Mouse (Mus musculus) MEL (cell line): ENCODE measurements around the gene Ahcy. TPM values are rescaled to one million over a fixed set of nuclear protein-coding genes. Genes with fewer than 3 reads are reported as not detected.
"Not testable (repeated sequence)": the region's sequence is repeated elsewhere in the genome, so short reads cannot be mapped to it uniquely, and the experiment has no call there.

Experiments
- DNase-seq: peaks from one replicate; pipeline ENCODE4 v3.0.0; 2011; ENCODE audit warnings: low read depth, low spot score
- H3K27ac ChIP-seq: 2 replicates; pipeline ENCODE4 v1.5.1; 2012; ENCODE audit warnings: low read depth, mild to moderate bottlenecking, control low read depth, low read length, moderate library complexity; ENCODE audit not compliant: control insufficient read depth
- H3K27me3 ChIP-seq, 2 experiments: fragments of 150-350 bp in 1 of 2; sonication (generic) in 1 of 2; 2 replicates each; pipeline ENCODE4 v1.6.1; 2012; ENCODE audit warnings: low read length in 2 of 2, mild to moderate bottlenecking in 2 of 2, improper control_type of control experiment in 1 of 2, moderate library complexity in 1 of 2; ENCODE audit not compliant: insufficient read depth in 2 of 2, control insufficient read depth in 1 of 2
- H3K36me3 ChIP-seq, 2 experiments: 2 replicates each; pipeline ENCODE4 v1.6.1; 2012 to 2014; ENCODE audit warnings: low read length in 2 of 2, improper control_type of control experiment in 1 of 2, inconsistent platforms in 1 of 2, mild to moderate bottlenecking in 1 of 2; ENCODE audit not compliant: insufficient read depth in 2 of 2, control insufficient read depth in 1 of 2
- H3K4me1 ChIP-seq, 2 experiments: fragments of 150-350 bp in 1 of 2; sonication (generic) in 1 of 2; 2 replicates each; pipeline ENCODE4 v1.6.1; 2012; ENCODE audit warnings: low read length in 2 of 2, improper control_type of control experiment in 1 of 2, mild to moderate bottlenecking in 1 of 2; ENCODE audit not compliant: insufficient read depth in 2 of 2, control insufficient read depth in 1 of 2
- H3K4me3 ChIP-seq, 2 experiments: fragments of 150-350 bp in 1 of 2; sonication (generic) in 1 of 2; 2 replicates each; pipeline ENCODE4 v1.5.1; 2012; ENCODE audit warnings: low read depth in 2 of 2, low read length in 2 of 2, mild to moderate bottlenecking in 2 of 2, moderate library complexity in 2 of 2, control low read depth in 1 of 2, improper control_type of control experiment in 1 of 2; ENCODE audit not compliant: control insufficient read depth in 1 of 2, insufficient read depth in 1 of 2
- H3K79me2 ChIP-seq: 2 replicates; pipeline ENCODE4 v1.6.1; 2012; ENCODE audit warnings: mild to moderate bottlenecking, low read length, moderate library complexity; ENCODE audit not compliant: control insufficient read depth, poor library complexity, insufficient read depth
- H3K9ac ChIP-seq: 2 replicates; pipeline ENCODE4 v1.6.1; 2012; ENCODE audit warnings: low read depth, mild to moderate bottlenecking, control low read depth, low read length, moderate library complexity; ENCODE audit not compliant: control insufficient read depth, poor library complexity, severe bottlenecking
- H3K9me3 ChIP-seq: fragments of 150-350 bp; sonication (generic); replicated peaks from 2 replicates; pipeline ENCODE4 v1.6.1; 2012; ENCODE audit warnings: mild to moderate bottlenecking, low read length, improper control_type of control experiment, moderate library complexity; ENCODE audit not compliant: insufficient read depth
- ELF1 ChIP-seq: IDR thresholded peaks from 2 replicates; pipeline ENCODE4 v1.6.1; 2014; ENCODE audit warnings: low read depth, mild to moderate bottlenecking, inconsistent platforms, low read length, improper control_type of control experiment, moderate library complexity
- ETS1 ChIP-seq: IDR thresholded peaks from 2 replicates; pipeline ENCODE4 v1.6.1; 2012; ENCODE audit warnings: low read depth, mild to moderate bottlenecking, inconsistent platforms, low read length, improper control_type of control experiment, moderate library complexity
- HCFC1 ChIP-seq: IDR thresholded peaks from 2 replicates; pipeline ENCODE4 v1.6.1; 2012; ENCODE audit warnings: low read depth, mild to moderate bottlenecking, inconsistent platforms, low read length, improper control_type of control experiment, moderate library complexity
- KAT2A ChIP-seq: conservative IDR thresholded peaks from 2 replicates; pipeline ENCODE4 v1.6.1; 2012; ENCODE audit warnings: low read depth, low read length, improper control_type of control experiment, inconsistent platforms
- MEF2A ChIP-seq: IDR thresholded peaks from 2 replicates; pipeline ENCODE4 v1.6.1; 2014; ENCODE audit warnings: low read depth, mild to moderate bottlenecking, inconsistent platforms, low read length, improper control_type of control experiment; ENCODE audit not compliant: poor library complexity, insufficient replicate concordance, severe bottlenecking; ENCODE audit errors: extremely low read depth
- MYB ChIP-seq: IDR thresholded peaks from 2 replicates; pipeline ENCODE4 v1.6.1; 2011; ENCODE audit warnings: mild to moderate bottlenecking, low read depth, low read length, improper control_type of control experiment
- MYC ChIP-seq: IDR thresholded peaks from 2 replicates; pipeline ENCODE4 v1.6.1; 2011; ENCODE audit warnings: low read depth, mild to moderate bottlenecking, low read length, improper control_type of control experiment, moderate library complexity
- NRF1 ChIP-seq: IDR thresholded peaks from 2 replicates; pipeline ENCODE4 v1.6.1; 2014; ENCODE audit warnings: low read depth, mild to moderate bottlenecking, inconsistent platforms, low read length, improper control_type of control experiment, moderate library complexity; ENCODE audit not compliant: poor library complexity, insufficient read depth, severe bottlenecking
- POLR2A ChIP-seq, 2 experiments: IDR thresholded peaks; 2 replicates each; pipeline ENCODE4 v1.6.1; 2011 to 2012; ENCODE audit warnings: low read length in 2 of 2, mild to moderate bottlenecking in 2 of 2, control low read depth in 1 of 2, improper control_type of control experiment in 1 of 2, low read depth in 1 of 2, moderate library complexity in 1 of 2; ENCODE audit not compliant: control insufficient read depth in 1 of 2, insufficient read depth in 1 of 2, poor library complexity in 1 of 2
- SMC3 ChIP-seq: IDR thresholded peaks from 2 replicates; pipeline ENCODE4 v1.6.1; 2011; ENCODE audit warnings: low read depth, low read length, improper control_type of control experiment
- TAL1 ChIP-seq: IDR thresholded peaks from 2 replicates; pipeline ENCODE4 v1.6.1; 2012; ENCODE audit warnings: mild to moderate bottlenecking, inconsistent platforms, low read length, moderate library complexity, mixed read lengths
- UBTF ChIP-seq: IDR thresholded peaks from 2 replicates; pipeline ENCODE4 v1.6.1; 2012; ENCODE audit warnings: low read depth, mild to moderate bottlenecking, inconsistent platforms, low read length, improper control_type of control experiment, moderate library complexity, borderline replicate concordance; ENCODE audit not compliant: insufficient read depth
- USF2 ChIP-seq, 2 experiments: IDR thresholded peaks; 2 replicates each; pipeline ENCODE4 v1.6.1; 2011 to 2012; ENCODE audit warnings: improper control_type of control experiment in 2 of 2, low read length in 2 of 2, borderline replicate concordance in 1 of 2, inconsistent platforms in 1 of 2, low read depth in 1 of 2, mild to moderate bottlenecking in 1 of 2; ENCODE audit not compliant: insufficient read depth in 1 of 2
- ZKSCAN1 ChIP-seq: IDR thresholded peaks from 2 replicates; pipeline ENCODE4 v1.6.1; 2012; ENCODE audit warnings: low read depth, mild to moderate bottlenecking, inconsistent platforms, low read length, improper control_type of control experiment, moderate library complexity
- ZMIZ1 ChIP-seq: IDR thresholded peaks from 2 replicates; pipeline ENCODE4 v1.6.1; 2012; ENCODE audit warnings: low read depth, mild to moderate bottlenecking, inconsistent platforms, low read length, improper control_type of control experiment, moderate library complexity
- ZNF384 ChIP-seq: IDR thresholded peaks from 2 replicates; pipeline ENCODE4 v1.6.1; 2012; ENCODE audit warnings: low read depth, mild to moderate bottlenecking, inconsistent platforms, low read length, improper control_type of control experiment
- polyA plus RNA-seq, 2 experiments: library from polyadenylated mRNA; stranded (reverse) in 1 of 2; unstranded in 1 of 2; fragments of >175 nt in 1 of 2; fragments of >200 nt in 1 of 2; gene quantifications; 2 replicates each; pipeline versions ENCODE4 v1.2.1 to v1.2.4; 2012; ENCODE audit warnings: low replicate concordance in 2 of 2, low read depth in 1 of 2; ENCODE audit not compliant: insufficient read length in 2 of 2, insufficient read depth in 1 of 2, missing spikeins in 1 of 2
- total RNA-seq: library from RNA; depleted of rRNA; stranded (reverse); fragments of 300-350 nt; gene quantifications from 2 replicates; pipeline ENCODE4 v1.2.3, GENCODE M21; 2012

Ahcy gene
- total and polyA plus RNA-seq, 3 experiments, result 255 to 5,082 (median 364) TPM

- Histone ChIP-seq H3K36me3 (no peaks in the 10 kb centered on the region; a peak in 1 of 4 replicates), H3K27me3 (peaks cover 0 to 15% of the 10 kb centered on the region in 2 experiments; a peak in 2 of 4 replicates), H3K4me3 (no peak overlapping the region), H3K9ac (no peak overlapping the region), H3K27ac (no peak overlapping the region), H3K4me1 (peaks cover 0 to 4% of the 10 kb centered on the region in 2 experiments; a peak in 1 of 4 replicates), H3K79me2 (no peaks in the 10 kb centered on the region), H3K9me3 (no peaks in the 10 kb centered on the region)
- TF ChIP-seq ZNF384, result no peak
- no peak for TF ChIP-seq POLR2A (IDR thresholded peaks at IDR 0.05; ENCODE audit: control insufficient read depth in 1 of 2, insufficient read depth in 1 of 2, low read depth in 1 of 2, low read length in 2 of 2, poor library complexity in 1 of 2)
- no peak for TF ChIP-seq SMC3
- no peak for TF ChIP-seq NRF1
- TF ChIP-seq UBTF, result no peak
- TF ChIP-seq MYB, result no peak
- no peak for TF ChIP-seq MYC
- no peak for TF ChIP-seq ZMIZ1
- no peak for DNase-seq
Measured at GRCm38 (mm10) chr2:155032938-155033710, 41.2 kb downstream of the Ahcy start.

DNA sequence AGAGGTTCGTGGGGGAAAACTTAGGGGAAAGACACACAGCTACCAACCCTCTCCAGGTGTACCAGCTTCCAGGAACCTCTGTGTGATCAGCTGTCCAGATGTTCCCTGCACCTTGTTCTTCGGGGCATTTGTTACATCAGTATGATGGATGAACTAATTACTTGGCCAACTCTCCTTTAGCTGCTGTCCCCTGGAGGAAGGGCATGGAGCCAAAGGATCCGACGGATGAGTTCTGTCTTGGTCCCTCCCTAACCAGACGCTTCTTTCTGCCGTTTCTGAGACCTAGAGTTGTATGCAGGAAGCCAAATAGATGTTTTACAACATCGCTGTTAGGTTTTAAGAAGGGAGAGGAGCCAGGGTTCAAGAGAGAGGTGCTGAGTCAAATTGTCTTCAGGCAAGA lies 43.5 kb downstream of the Ahcy start:
- Histone ChIP-seq H3K79me2 (no peaks in the 10 kb centered on the region), H3K9ac (no peak overlapping the region), H3K27me3 (peaks cover 0 to 4% of the 10 kb centered on the region in 2 experiments; a peak in 2 of 4 replicates), H3K36me3 (no peaks in the 10 kb centered on the region; a peak in 1 of 4 replicates), H3K9me3 (no peaks in the 10 kb centered on the region), H3K27ac (no peak overlapping the region)
- no peak for DNase-seq
- TF ChIP-seq NRF1, result no peak
- no peak for TF ChIP-seq ELF1
- no peak for TF ChIP-seq USF2 (IDR thresholded peaks at IDR 0.05; ENCODE audit: borderline replicate concordance in 1 of 2, insufficient read depth in 1 of 2, low read depth in 1 of 2, low read length in 2 of 2)
- no peak for TF ChIP-seq MYB
- TF ChIP-seq MEF2A, result no peak
- no peak for TF ChIP-seq HCFC1
- no peak for TF ChIP-seq ZKSCAN1
- no peak for TF ChIP-seq UBTF
- no peak for TF ChIP-seq ETS1
- TF ChIP-seq MYC, result no peak
- TF ChIP-seq TAL1, result no peak
- no peak for TF ChIP-seq KAT2A
- TF ChIP-seq, all 39 proteins: peak for 0
- Histone ChIP-seq H3K4me1 (peaks cover 0 to 4% of the 10 kb centered on the region in 2 experiments; a peak in 1 of 4 replicates), H3K4me3 (no peak overlapping the region)

GRCm38 (mm10) chr2:155020247-155020826 lies 54.0 kb downstream of the Ahcy start:
- H3K27ac ChIP-seq, H3K79me2 ChIP-seq, DNase-seq, H3K27me3 ChIP-seq, H3K9me3 ChIP-seq, H3K36me3 ChIP-seq: not testable (repeated sequence)
- peak overlapping the region; percentile 0; the same call in 1 of the 2 replicates for H3K9ac ChIP-seq
- peaks cover 9 to 10% of the 10 kb centered on the region in 2 experiments for H3K4me1 ChIP-seq
- H3K4me3 ChIP-seq, result peak overlapping the region in 1 of 2 experiments; percentile 75; a peak in 2 of 4 replicates
